Mouse (Mus musculus) stomach, embryonic 15.5 days (tissue): Measurements from ENCODE around the gene Bcl7b. TPM values are rescaled to one million over a fixed set of nuclear protein-coding genes. Genes with fewer than 3 reads are reported as not detected.

Experiments
- ATAC-seq: fragments of 200-750 bp; cut with Nextera tagmentation; 2 replicates; pipeline ENCODE4 v1.8.0; 2017; ENCODE audit warnings: low read depth, moderate number of reproducible peaks, moderate TSS enrichment; ENCODE audit not compliant: insufficient read depth, low FRiP score
- H3K27ac ChIP-seq: fragments of 300-500 bp; sonication (generic); 2 replicates; pipeline ENCODE4 v1.5.1; 2015; ENCODE audit warnings: mild to moderate bottlenecking, inconsistent platforms
- H3K27me3 ChIP-seq: fragments of 300-500 bp; sonication (generic); replicated peaks from 2 replicates; pipeline ENCODE4 v1.6.1; 2015; ENCODE audit warnings: inconsistent platforms
- H3K36me3 ChIP-seq: fragments of 300-500 bp; sonication (generic); 2 replicates; pipeline ENCODE4 v1.6.1; 2015; ENCODE audit warnings: inconsistent platforms
- H3K4me1 ChIP-seq: fragments of 300-500 bp; sonication (generic); 2 replicates; pipeline ENCODE4 v1.6.1; 2015; ENCODE audit warnings: inconsistent platforms
- H3K4me2 ChIP-seq: fragments of 300-500 bp; sonication (generic); 2 replicates; pipeline ENCODE4 v1.6.1; 2015; ENCODE audit warnings: mild to moderate bottlenecking, inconsistent platforms
- H3K4me3 ChIP-seq: fragments of 300-500 bp; sonication (generic); replicated peaks from 2 replicates; pipeline ENCODE4 v1.5.1; 2015; ENCODE audit warnings: inconsistent platforms
- H3K9ac ChIP-seq: fragments of 300-500 bp; sonication (generic); 2 replicates; pipeline ENCODE4 v1.6.1; 2015; ENCODE audit warnings: inconsistent platforms
- H3K9me3 ChIP-seq: fragments of 300-500 bp; sonication (generic); 2 replicates; pipeline ENCODE4 v1.6.1; 2016; ENCODE audit warnings: inconsistent platforms
- WGBS: fragments of 180-500 bp; shearing (Covaris S2); methylation state at CpG from one replicate; pipeline ENCODE4 v1.1.7; 2015; 5-methylcytosine and 5-hydroxymethylcytosine counted together
- polyA plus RNA-seq: library from polyadenylated mRNA; unstranded; fragments of >200 nt; fragmentation: Nextera tagmentation; extraction: Ambion mirVana; gene quantifications from 2 replicates; pipeline ENCODE4 v1.2.1, GENCODE M21; 2015

Bcl7b gene
- polyA plus RNA-seq, 1 experiment from 2014 or later = 56.0 TPM

DNA sequence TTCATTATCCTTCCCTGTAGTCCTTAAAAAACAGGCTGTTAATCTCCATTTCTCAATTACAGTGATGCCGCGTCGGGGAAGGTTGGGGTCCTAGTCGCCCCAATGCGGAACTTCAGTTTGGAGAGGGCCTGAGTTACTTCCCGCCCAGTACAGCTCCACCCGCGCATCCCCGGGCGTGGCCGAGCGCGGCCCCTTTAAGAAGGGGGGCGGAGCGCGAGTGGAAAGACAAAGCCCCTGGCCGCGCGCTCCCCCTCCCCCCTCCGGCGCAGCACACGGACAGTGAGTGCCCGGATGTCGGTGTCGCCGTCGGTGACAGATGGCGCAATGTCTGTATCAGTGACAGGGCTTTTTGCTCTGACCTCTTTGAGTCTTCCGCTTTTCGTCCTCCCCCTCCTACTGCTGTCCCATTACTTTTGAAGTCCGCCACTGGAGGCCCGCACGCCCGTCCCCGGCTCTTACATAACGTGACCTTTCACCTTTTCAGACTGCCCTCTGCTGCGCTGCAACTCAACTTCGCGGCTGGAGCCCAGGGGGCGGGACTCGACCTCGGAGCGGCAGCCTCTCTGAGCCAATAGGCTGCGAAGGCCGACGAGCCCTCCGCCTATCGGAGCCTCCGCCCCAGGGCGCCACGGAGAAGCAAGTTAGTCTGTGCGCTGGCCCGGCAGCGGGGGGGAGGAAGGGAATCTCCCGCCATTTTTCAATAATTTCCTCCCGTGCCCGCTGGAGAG lies 18.7 kb downstream of the Bcl7b start, which contains the start of gene Baz1b:
Gene Baz1b (plus strand): TSS at position 644 of the 728 bp plus-strand sequence.
- Histone ChIP-seq H3K4me1 (peaks cover 19% of the 10 kb centered on the region), H3K27me3 (no peaks in the 10 kb centered on the region), H3K4me2 (peak within 1 kb of the TSS; percentile 66), H3K27ac (peak within 1 kb of the TSS; percentile 95), H3K9ac (peak within 1 kb of the TSS; percentile 89), H3K4me3 (peak within 1 kb of the TSS; percentile 80), H3K9me3 (no peaks in the 10 kb centered on the region), H3K36me3 (0 out of 2 replicates have a peak, but pooled peaks cover 6% of the 10 kb centered on the region)
- 0% methylated on average over 56 of the region's 57 CpGs for WGBS
- ATAC-seq = peak; percentile 96

- no peaks in the 10 kb centered on the region for H3K27me3 ChIP-seq
- WGBS = under 1% methylated on average over 99 of the region's 102 CpGs
- peak overlapping the region; percentile 95 for H3K27ac ChIP-seq
- H3K9me3 ChIP-seq = no peaks in the 10 kb centered on the region
- peaks cover 17% of the 10 kb centered on the region for H3K4me1 ChIP-seq
- peak; percentile 61; the same call in 1 of the 2 replicates for ATAC-seq
- peak overlapping the region; percentile 66 for H3K4me2 ChIP-seq
- peak overlapping the region; percentile 89 for H3K9ac ChIP-seq
- H3K4me3 ChIP-seq = peak overlapping the region; percentile 80
- 0 out of 2 replicates have a peak, but pooled peaks cover under 1% of the 10 kb centered on the region for H3K36me3 ChIP-seq
Observed at GRCm38 (mm10) chr5:135187349-135188213, 19.5 kb downstream of the Bcl7b start.

- H3K4me1 ChIP-seq = peaks cover 18% of the 10 kb centered on the region
- no peak for ATAC-seq
- no peaks in the 10 kb centered on the region for H3K9me3 ChIP-seq
- peak overlapping the region; percentile 95; the same call in 1 of the 2 replicates for H3K27ac ChIP-seq
- no peaks in the 10 kb centered on the region for H3K36me3 ChIP-seq
- H3K4me3 ChIP-seq = peak overlapping the region; percentile 80
- H3K27me3 ChIP-seq = no peaks in the 10 kb centered on the region
- H3K4me2 ChIP-seq = peak overlapping the region; percentile 66
- peak overlapping the region; percentile 89 for H3K9ac ChIP-seq
- under 1% methylated on average over 8 of the region's 8 CpGs for WGBS
Observed at GRCm38 (mm10) chr5:135188214-135188554, 20.1 kb downstream of the Bcl7b start.

GRCm38 (mm10) chr5:135189281-135190022 lies 21.4 kb downstream of the Bcl7b start:
- no peak for ATAC-seq
- WGBS = 25% methylated on average over 2 of the region's 2 CpGs
- H3K36me3 ChIP-seq = no peaks in the 10 kb centered on the region
- peak overlapping the region; percentile 66 for H3K4me2 ChIP-seq
- H3K9me3 ChIP-seq = no peaks in the 10 kb centered on the region
- H3K27ac ChIP-seq = 0 out of 2 replicates have a peak overlapping the region, but pooled peaks have one; percentile 13
- H3K4me1 ChIP-seq = peaks cover 18% of the 10 kb centered on the region
- no peaks in the 10 kb centered on the region for H3K27me3 ChIP-seq
- peak overlapping the region; percentile 80 for H3K4me3 ChIP-seq
- peak overlapping the region; percentile 13; the same call in 1 of the 2 replicates for H3K9ac ChIP-seq

- 35% methylated on average over 2 of the region's 2 CpGs for WGBS
- ATAC-seq = no peak
- Histone ChIP-seq H3K9ac (no peak overlapping the region), H3K27ac (no peak overlapping the region), H3K4me2 (no peak overlapping the region), H3K36me3 (no peaks in the 10 kb centered on the region), H3K9me3 (no peaks in the 10 kb centered on the region), H3K27me3 (no peaks in the 10 kb centered on the region), H3K4me3 (no peak overlapping the region), H3K4me1 (peaks cover 18% of the 10 kb centered on the region)
Observed at GRCm38 (mm10) chr5:135191620-135192019, 23.5 kb downstream of the Bcl7b start.

GRCm38 (mm10) chr5:135192431-135192830 lies 24.3 kb downstream of the Bcl7b start:
- Histone ChIP-seq H3K4me2 (no peak overlapping the region), H3K9me3 (no peaks in the 10 kb centered on the region), H3K4me1 (peaks cover 18% of the 10 kb centered on the region), H3K4me3 (no peak overlapping the region), H3K9ac (no peak overlapping the region), H3K27ac (no peak overlapping the region), H3K27me3 (no peaks in the 10 kb centered on the region), H3K36me3 (no peaks in the 10 kb centered on the region)
- ATAC-seq = no peak
- 89% methylated on average over 1 of the region's 1 CpGs for WGBS

DNA sequence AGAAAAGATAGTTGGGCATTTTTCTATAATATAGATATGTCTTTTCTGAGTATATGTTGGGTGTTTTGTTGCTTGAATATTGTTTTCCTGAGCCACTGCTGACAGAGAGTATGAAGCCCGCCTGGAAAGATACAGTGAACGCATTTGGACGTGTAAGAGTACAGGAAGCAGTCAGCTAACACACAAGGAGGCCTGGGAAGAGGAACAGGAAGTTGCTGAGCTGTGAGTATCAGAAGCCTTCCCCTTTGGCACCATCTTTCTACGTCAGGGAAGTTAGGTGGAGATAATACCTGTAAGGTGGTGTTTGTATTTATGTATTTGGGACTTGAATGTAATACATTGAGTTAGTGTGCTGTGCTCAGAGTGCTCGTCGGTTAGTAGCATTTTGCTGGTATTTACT lies 28.3 kb downstream of the Bcl7b start:
- Histone ChIP-seq H3K27ac (no peak overlapping the region), H3K36me3 (peaks cover 11% of the 10 kb centered on the region; the same call in 1 of the 2 replicates), H3K27me3 (no peaks in the 10 kb centered on the region), H3K4me3 (no peak overlapping the region), H3K4me2 (no peak overlapping the region), H3K4me1 (peaks cover 5% of the 10 kb centered on the region; the same call in 1 of the 2 replicates), H3K9me3 (no peaks in the 10 kb centered on the region), H3K9ac (no peak overlapping the region)
- ATAC-seq = no peak
- 73% methylated on average over 6 of the region's 6 CpGs for WGBS

DNA sequence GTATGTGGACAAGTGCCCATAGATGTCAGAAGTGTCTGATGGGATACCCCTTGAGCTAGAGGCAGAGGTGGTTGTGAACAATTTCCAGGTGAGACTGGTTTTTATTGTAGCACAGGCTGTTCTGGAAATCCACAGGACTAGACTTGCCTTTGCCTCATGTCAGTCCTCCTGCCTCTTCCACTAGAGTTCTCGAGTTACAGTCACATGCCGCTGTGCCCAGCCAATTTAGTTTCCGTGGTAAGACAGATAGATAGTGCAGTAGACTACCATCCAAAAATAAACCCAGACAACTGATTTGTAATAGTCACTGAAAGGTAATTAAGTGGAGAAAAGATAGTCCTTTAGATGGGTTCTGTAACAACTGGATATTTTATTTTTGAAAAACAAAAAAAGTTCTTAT lies 34.7 kb downstream of the Bcl7b start:
- Histone ChIP-seq H3K4me2 (no peak overlapping the region), H3K27me3 (no peaks in the 10 kb centered on the region), H3K4me1 (no peaks in the 10 kb centered on the region), H3K4me3 (no peak overlapping the region), H3K9me3 (no peaks in the 10 kb centered on the region), H3K9ac (no peak overlapping the region), H3K27ac (no peak overlapping the region), H3K36me3 (peaks cover 39% of the 10 kb centered on the region)
- ATAC-seq = no peak
- 81% methylated on average over 3 of the region's 3 CpGs for WGBS

DNA sequence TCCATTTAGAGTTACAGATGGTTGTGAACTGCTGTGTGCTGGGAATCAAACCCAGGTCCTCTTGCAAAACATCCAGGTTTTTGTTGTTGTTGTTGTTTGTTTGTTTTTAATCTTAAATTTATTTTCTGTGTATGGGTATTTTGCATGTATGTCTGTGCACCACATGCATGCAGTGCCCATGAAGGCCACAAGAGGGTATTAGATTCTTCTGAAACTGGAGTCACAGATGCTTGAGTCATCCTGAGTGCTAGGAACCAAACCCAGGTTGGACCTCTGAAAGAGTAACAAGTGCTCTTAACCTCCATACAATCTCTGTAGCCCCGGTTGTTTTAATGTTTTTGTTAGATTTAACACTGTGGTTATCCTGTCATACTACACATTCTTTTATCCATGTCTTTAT lies 40.1 kb downstream of the Bcl7b start:
- no peak overlapping the region for H3K9ac ChIP-seq
- WGBS = 92% methylated on average over 1 of the region's 1 CpGs
- ATAC-seq = no peak
- no peak overlapping the region for H3K4me3 ChIP-seq
- H3K4me1 ChIP-seq = no peaks in the 10 kb centered on the region
- H3K9me3 ChIP-seq = no peaks in the 10 kb centered on the region
- no peak overlapping the region for H3K4me2 ChIP-seq
- no peaks in the 10 kb centered on the region for H3K27me3 ChIP-seq
- H3K36me3 ChIP-seq = peaks cover 66% of the 10 kb centered on the region
- H3K27ac ChIP-seq = no peak overlapping the region

- no peak overlapping the region for H3K9ac ChIP-seq
- no peak for ATAC-seq
- no peaks in the 10 kb centered on the region for H3K9me3 ChIP-seq
- no peaks in the 10 kb centered on the region for H3K27me3 ChIP-seq
- no peak overlapping the region for H3K27ac ChIP-seq
- 88% methylated on average over 6 of the region's 6 CpGs for WGBS
- H3K4me3 ChIP-seq = no peak overlapping the region
- H3K36me3 ChIP-seq = peaks cover 64% of the 10 kb centered on the region
- no peak overlapping the region for H3K4me2 ChIP-seq
- no peaks in the 10 kb centered on the region for H3K4me1 ChIP-seq
Observed at GRCm38 (mm10) chr5:135216871-135217270, 48.8 kb downstream of the Bcl7b start.

GRCm38 (mm10) chr5:135220941-135221340 lies 52.9 kb downstream of the Bcl7b start:
- H3K4me3 ChIP-seq = no peak overlapping the region
- no peaks in the 10 kb centered on the region for H3K9me3 ChIP-seq
- H3K27me3 ChIP-seq = no peaks in the 10 kb centered on the region
- H3K27ac ChIP-seq = no peak overlapping the region
- no peak for ATAC-seq
- no peak overlapping the region for H3K4me2 ChIP-seq
- H3K36me3 ChIP-seq = peaks cover 62% of the 10 kb centered on the region
- H3K4me1 ChIP-seq = no peaks in the 10 kb centered on the region
- H3K9ac ChIP-seq = no peak overlapping the region
